Mouse (Mus musculus) olfactory bulb, adult 2 months (tissue): ENCODE data around the gene H2al1b.
"Not testable (repeated sequence)": the region's sequence is repeated elsewhere in the genome, so short reads cannot be mapped to it uniquely, and the experiment has no call there.

ENCODE experiments used
- CTCF ChIP-seq: fragments of 200-500 bp; IDR thresholded peaks from 2 replicates; pipeline ENCODE4 v1.5.1; 2012; ENCODE audit warnings: low read depth, mild to moderate bottlenecking, low read length, moderate library complexity; ENCODE audit not compliant: insufficient read depth
- POLR2A ChIP-seq: fragments of 200-500 bp; IDR thresholded peaks from 2 replicates; pipeline ENCODE4 v1.6.1; 2012; ENCODE audit warnings: mild to moderate bottlenecking, low read depth, low read length, moderate library complexity; ENCODE audit not compliant: insufficient read depth

DNA sequence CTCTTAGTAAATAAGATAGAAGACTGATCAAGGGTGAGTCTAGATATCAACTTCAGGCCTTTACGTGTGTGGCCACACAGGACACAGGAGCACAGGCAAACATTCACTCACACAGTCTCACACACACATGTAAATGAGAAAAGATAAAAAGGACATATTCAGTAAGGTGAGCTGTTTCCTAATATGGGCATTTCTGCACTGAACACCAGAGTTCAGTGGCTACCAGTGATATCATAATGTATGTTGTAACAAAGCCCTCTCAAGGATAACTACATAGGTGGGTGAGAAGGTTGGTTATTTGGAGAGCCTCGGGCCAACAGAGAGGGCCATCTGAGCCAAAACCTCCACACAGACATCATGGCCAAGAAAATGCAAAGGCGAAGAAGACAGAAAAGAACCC is 9.4 kb downstream of the H2al1b start, which contains the start of gene H2al1e:
- TF ChIP-seq POLR2A, CTCF: not testable (repeated sequence)
